Mouse (Mus musculus) cerebellum, adult 11 months (tissue): ENCODE measurements at regions not wholly inside any gene's neighbourhood (a gene's known extent, or its start where the extent isn't known, plus 50 kb on each side); places are given as distances from the start of the nearest gene placed in this dataset.

Experiments
- DNase-seq: peaks from one replicate; pipeline ENCODE4 v3.0.0; 2022

DNA sequence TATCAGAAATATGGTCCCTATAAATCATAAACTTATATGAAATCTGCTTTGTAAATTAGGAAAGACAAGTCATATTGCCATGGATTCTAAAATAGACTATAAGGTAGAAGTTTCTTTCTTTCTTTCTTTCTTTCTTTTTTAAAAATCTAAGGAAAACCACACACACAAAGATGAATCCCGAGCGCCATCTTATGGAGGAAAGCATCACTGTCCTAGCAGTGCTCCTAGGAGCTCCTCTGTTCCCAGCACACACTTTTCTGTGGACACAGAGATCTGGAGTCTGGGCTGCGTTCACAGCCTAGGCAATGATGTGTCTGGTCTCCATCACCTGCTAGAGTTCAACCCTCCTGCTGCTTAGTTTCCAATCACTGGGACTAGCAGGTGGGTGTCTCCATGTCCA lies 65.2 kb upstream of the Slc22a22 start:
- DNase-seq = no peak

GRCm38 (mm10) chr15:57535514-57535913 lies 58.1 kb upstream of the Slc22a22 start:
- DNase-seq = no peak
